Mouse (Mus musculus): ENCODE measurements around the gene Tas2r143. TPM values are rescaled to one million over a fixed set of nuclear protein-coding genes. Genes with fewer than 3 reads are reported as not detected.

Tas2r143 gene
- polyA plus RNA-seq, 1 experiment from 2014 or later = not detected

- 2% methylated on average over 8 of the region's 8 CpGs for WGBS
- H3K4me3 ChIP-seq (ENCODE audit: low read depth, low read length) = no peak overlapping the region
- ATAC-seq (replicated peaks; ENCODE audit: low FRiP score) (peak; percentile 73), DNase-seq (ENCODE audit: low spot score) (no peak)
- H3K9ac ChIP-seq (ENCODE audit: low read length) = no peak overlapping the region; the same call in 1 of the 2 replicates
- 0 out of 2 replicates have a peak overlapping the region, but pooled peaks have one; percentile 15 for H3K4me2 ChIP-seq (ENCODE audit: low read depth, low read length, severe bottlenecking)
- H3K4me1 ChIP-seq (replicated peaks; ENCODE audit: control insufficient read depth, insufficient read depth, low read length) = no peaks in the 10 kb centered on the region
- H3K27me3 ChIP-seq (ENCODE audit: control insufficient read depth, insufficient read depth, low read length) = no peaks in the 10 kb centered on the region
- no peaks in the 10 kb centered on the region for H3K36me3 ChIP-seq (ENCODE audit: control insufficient read depth, insufficient read depth, low read length)
- no peak overlapping the region for H3K27ac ChIP-seq (ENCODE audit: low read depth, low read length)
- no peaks in the 10 kb centered on the region for H3K9me3 ChIP-seq (ENCODE audit: control insufficient read depth, low read length)
Observed at GRCm38 (mm10) chr6:42380416-42381144, 19.5 kb upstream of the Tas2r143 start.

- no peak overlapping the region for H3K27ac ChIP-seq (ENCODE audit: low read depth, low read length)
- H3K4me3 ChIP-seq (ENCODE audit: low read depth, low read length) = no peak overlapping the region
- ATAC-seq (replicated peaks; ENCODE audit: low FRiP score) (0 out of 2 replicates have a peak, but pooled peaks have one; percentile 19), DNase-seq (ENCODE audit: low spot score) (no peak)
- H3K4me2 ChIP-seq (ENCODE audit: low read depth, low read length, severe bottlenecking) = no peak overlapping the region
- no peaks in the 10 kb centered on the region for H3K36me3 ChIP-seq (ENCODE audit: control insufficient read depth, insufficient read depth, low read length)
- H3K27me3 ChIP-seq (ENCODE audit: control insufficient read depth, insufficient read depth, low read length) = no peaks in the 10 kb centered on the region
- H3K4me1 ChIP-seq (replicated peaks; ENCODE audit: control insufficient read depth, insufficient read depth, low read length) = no peaks in the 10 kb centered on the region
- no peak overlapping the region for H3K9ac ChIP-seq (ENCODE audit: low read length)
- H3K9me3 ChIP-seq (ENCODE audit: control insufficient read depth, low read length) = no peaks in the 10 kb centered on the region
- 26% methylated on average over 2 of the region's 2 CpGs for WGBS
Observed at GRCm38 (mm10) chr6:42381221-42381620, 18.8 kb upstream of the Tas2r143 start.

- Histone ChIP-seq H3K4me1 (replicated peaks; ENCODE audit: control insufficient read depth, insufficient read depth, low read length) (no peaks in the 10 kb centered on the region), H3K27ac (ENCODE audit: low read depth, low read length) (no peak overlapping the region; the same call in 1 of the 2 replicates)
- DNase-seq (ENCODE audit: low spot score) = no peak
Observed at GRCm38 (mm10) chr6:42381916-42382381, 18.1 kb upstream of the Tas2r143 start.

GRCm38 (mm10) chr6:42383360-42383759, 16.7 kb upstream of the Tas2r143 start:
- no peak overlapping the region for H3K4me3 ChIP-seq (ENCODE audit: low read depth, low read length)
- no peaks in the 10 kb centered on the region for H3K27me3 ChIP-seq (ENCODE audit: control insufficient read depth, insufficient read depth, low read length)
- H3K27ac ChIP-seq (ENCODE audit: low read depth, low read length) = no peak overlapping the region
- no peak overlapping the region for H3K9ac ChIP-seq (ENCODE audit: low read length)
- H3K4me2 ChIP-seq (ENCODE audit: low read depth, low read length, severe bottlenecking) = no peak overlapping the region
- H3K9me3 ChIP-seq (ENCODE audit: control insufficient read depth, low read length) = no peaks in the 10 kb centered on the region
- H3K36me3 ChIP-seq (ENCODE audit: control insufficient read depth, insufficient read depth, low read length) = no peaks in the 10 kb centered on the region
- no peaks in the 10 kb centered on the region for H3K4me1 ChIP-seq (replicated peaks; ENCODE audit: control insufficient read depth, insufficient read depth, low read length)
- ATAC-seq (replicated peaks; ENCODE audit: low FRiP score) (no peak), DNase-seq (ENCODE audit: low spot score) (no peak)
- WGBS = 88% methylated on average over 5 of the region's 5 CpGs

More at GRCm38 (mm10) chr6:42381916-42382381, 18.1 kb upstream of the Tas2r143 start:
- 75% methylated on average over 9 of the region's 9 CpGs for WGBS
- no peak; the same call in 1 of the 2 replicates for ATAC-seq (replicated peaks; ENCODE audit: low FRiP score)
- Histone ChIP-seq H3K4me2 (ENCODE audit: low read depth, low read length, severe bottlenecking) (no peak overlapping the region), H3K27me3 (ENCODE audit: control insufficient read depth, insufficient read depth, low read length) (no peaks in the 10 kb centered on the region), H3K36me3 (ENCODE audit: control insufficient read depth, insufficient read depth, low read length) (no peaks in the 10 kb centered on the region), H3K9me3 (ENCODE audit: control insufficient read depth, low read length) (no peaks in the 10 kb centered on the region), H3K4me3 (ENCODE audit: low read depth, low read length) (no peak overlapping the region), H3K9ac (ENCODE audit: low read length) (no peak overlapping the region)

GRCm38 (mm10) chr6:42385635-42386034, 14.4 kb upstream of the Tas2r143 start:
- ATAC-seq (replicated peaks; ENCODE audit: low FRiP score) (no peak), DNase-seq (ENCODE audit: low spot score) (no peak)
- WGBS = 81% methylated on average over 4 of the region's 4 CpGs
- H3K4me2 ChIP-seq (ENCODE audit: low read depth, low read length, severe bottlenecking) = no peak overlapping the region
- H3K36me3 ChIP-seq (ENCODE audit: control insufficient read depth, insufficient read depth, low read length) = no peaks in the 10 kb centered on the region
- H3K9me3 ChIP-seq (ENCODE audit: control insufficient read depth, low read length) = no peaks in the 10 kb centered on the region
- no peaks in the 10 kb centered on the region for H3K27me3 ChIP-seq (ENCODE audit: control insufficient read depth, insufficient read depth, low read length)
- H3K4me3 ChIP-seq (ENCODE audit: low read depth, low read length) = no peak overlapping the region
- H3K4me1 ChIP-seq (replicated peaks; ENCODE audit: control insufficient read depth, insufficient read depth, low read length) = no peaks in the 10 kb centered on the region
- no peak overlapping the region for H3K27ac ChIP-seq (ENCODE audit: low read depth, low read length)
- no peak overlapping the region for H3K9ac ChIP-seq (ENCODE audit: low read length)

- Histone ChIP-seq H3K27ac (ENCODE audit: low read depth, low read length) (no peak overlapping the region), H3K4me3 (ENCODE audit: low read depth, low read length) (no peak overlapping the region), H3K9me3 (ENCODE audit: control insufficient read depth, low read length) (no peaks in the 10 kb centered on the region), H3K9ac (ENCODE audit: low read length) (no peak overlapping the region), H3K4me2 (ENCODE audit: low read depth, low read length, severe bottlenecking) (no peak overlapping the region), H3K4me1 (replicated peaks; ENCODE audit: control insufficient read depth, insufficient read depth, low read length) (no peaks in the 10 kb centered on the region), H3K27me3 (ENCODE audit: control insufficient read depth, insufficient read depth, low read length) (no peaks in the 10 kb centered on the region), H3K36me3 (ENCODE audit: control insufficient read depth, insufficient read depth, low read length) (no peaks in the 10 kb centered on the region)
- ATAC-seq (replicated peaks; ENCODE audit: low FRiP score) (no peak), DNase-seq (ENCODE audit: low spot score) (no peak)
- whole genome bisulfite sequencing = 63% methylated on average over 2 of the region's 2 CpGs
Observed at GRCm38 (mm10) chr6:42391796-42392330, 8.2 kb upstream of the Tas2r143 start.

- Histone ChIP-seq H3K27me3 (ENCODE audit: control insufficient read depth, insufficient read depth, low read length) (no peaks in the 10 kb centered on the region), H3K9me3 (ENCODE audit: control insufficient read depth, low read length) (no peaks in the 10 kb centered on the region), H3K9ac (ENCODE audit: low read length) (no peak overlapping the region), H3K4me1 (replicated peaks; ENCODE audit: control insufficient read depth, insufficient read depth, low read length) (no peaks in the 10 kb centered on the region), H3K4me3 (ENCODE audit: low read depth, low read length) (no peak overlapping the region), H3K27ac (ENCODE audit: low read depth, low read length) (no peak overlapping the region), H3K4me2 (ENCODE audit: low read depth, low read length, severe bottlenecking) (no peak overlapping the region), H3K36me3 (ENCODE audit: control insufficient read depth, insufficient read depth, low read length) (no peaks in the 10 kb centered on the region)
- ATAC-seq (replicated peaks; ENCODE audit: low FRiP score) (no peak), DNase-seq (ENCODE audit: low spot score) (no peak)
- WGBS = 81% methylated on average over 9 of the region's 9 CpGs
Observed at GRCm38 (mm10) chr6:42395960-42396809, 3.9 kb upstream of the Tas2r143 start.

GRCm38 (mm10) chr6:42397041-42397657, 2.9 kb upstream of the Tas2r143 start:
- no peaks in the 10 kb centered on the region for H3K9me3 ChIP-seq (ENCODE audit: control insufficient read depth, low read length)
- ATAC-seq (replicated peaks; ENCODE audit: low FRiP score) = no peak

More at GRCm38 (mm10) chr6:42397041-42397657, 2.9 kb upstream of the Tas2r143 start:
- Histone ChIP-seq H3K27ac (ENCODE audit: low read depth, low read length) (no peak overlapping the region), H3K27me3 (ENCODE audit: control insufficient read depth, insufficient read depth, low read length) (no peaks in the 10 kb centered on the region), H3K4me3 (ENCODE audit: low read depth, low read length) (no peak overlapping the region), H3K9ac (ENCODE audit: low read length) (no peak overlapping the region), H3K4me2 (ENCODE audit: low read depth, low read length, severe bottlenecking) (no peak overlapping the region), H3K4me1 (replicated peaks; ENCODE audit: control insufficient read depth, insufficient read depth, low read length) (no peaks in the 10 kb centered on the region), H3K36me3 (ENCODE audit: control insufficient read depth, insufficient read depth, low read length) (no peaks in the 10 kb centered on the region)
- no peak for DNase-seq (ENCODE audit: low spot score)
- WGBS = 73% methylated on average over 3 of the region's 3 CpGs
